Mouse (Mus musculus) hindbrain, embryonic 13.5 days (tissue): ENCODE measurements around the gene Ptprq. TPM values are rescaled to one million over a fixed set of nuclear protein-coding genes. Genes with fewer than 3 reads are reported as not detected.
A peak's percentile ranks its signal among the peaks of the same experiment; 100 is the strongest.

ENCODE experiments used
- ATAC-seq: fragments of 200-750 bp; cut with Nextera tagmentation; 2 replicates; pipeline ENCODE4 v1.8.0; 2017; ENCODE audit warnings: moderate TSS enrichment; ENCODE audit not compliant: low FRiP score
- H3K27ac ChIP-seq: fragments of 300-500 bp; sonication (generic); 2 replicates; pipeline ENCODE4 v1.5.1; 2015; ENCODE audit warnings: inconsistent platforms, mild to moderate bottlenecking, moderate library complexity
- H3K27me3 ChIP-seq: fragments of 300-500 bp; sonication (generic); 2 replicates; pipeline ENCODE4 v1.6.1; 2015; ENCODE audit warnings: mild to moderate bottlenecking, inconsistent platforms
- H3K36me3 ChIP-seq: fragments of 300-500 bp; sonication (generic); 2 replicates; pipeline ENCODE4 v1.6.1; 2015; ENCODE audit warnings: mild to moderate bottlenecking, inconsistent platforms
- H3K4me1 ChIP-seq: fragments of 300-500 bp; sonication (generic); replicated peaks from 2 replicates; pipeline ENCODE4 v1.6.1; 2015; ENCODE audit warnings: inconsistent platforms
- H3K4me2 ChIP-seq: fragments of 300-500 bp; sonication (generic); 2 replicates; pipeline ENCODE4 v1.6.1; 2015; ENCODE audit warnings: inconsistent platforms, mild to moderate bottlenecking, moderate library complexity
- H3K4me3 ChIP-seq: fragments of 300-500 bp; sonication (generic); 2 replicates; pipeline ENCODE4 v1.5.1; 2015; ENCODE audit warnings: mild to moderate bottlenecking, inconsistent platforms
- H3K9ac ChIP-seq: fragments of 300-500 bp; sonication (generic); 2 replicates; pipeline ENCODE4 v1.6.1; 2015; ENCODE audit warnings: mild to moderate bottlenecking, inconsistent platforms
- H3K9me3 ChIP-seq: fragments of 300-500 bp; sonication (generic); 2 replicates; pipeline ENCODE4 v1.6.1; 2016; ENCODE audit warnings: inconsistent platforms
- WGBS: fragments of 180-500 bp; shearing (Covaris S2); methylation state at CpG from one replicate; pipeline ENCODE4 v1.1.7; 2015; 5-methylcytosine and 5-hydroxymethylcytosine counted together
- polyA plus RNA-seq: library from polyadenylated mRNA; unstranded; fragments of >200 nt; fragmentation: Nextera tagmentation; extraction: Ambion mirVana; gene quantifications from 2 replicates; pipeline ENCODE4 v1.2.1, GENCODE M21; 2015

Gene Ptprq
- polyA plus RNA-seq, 1 experiment from 2014 or later: 0.08 TPM

DNA sequence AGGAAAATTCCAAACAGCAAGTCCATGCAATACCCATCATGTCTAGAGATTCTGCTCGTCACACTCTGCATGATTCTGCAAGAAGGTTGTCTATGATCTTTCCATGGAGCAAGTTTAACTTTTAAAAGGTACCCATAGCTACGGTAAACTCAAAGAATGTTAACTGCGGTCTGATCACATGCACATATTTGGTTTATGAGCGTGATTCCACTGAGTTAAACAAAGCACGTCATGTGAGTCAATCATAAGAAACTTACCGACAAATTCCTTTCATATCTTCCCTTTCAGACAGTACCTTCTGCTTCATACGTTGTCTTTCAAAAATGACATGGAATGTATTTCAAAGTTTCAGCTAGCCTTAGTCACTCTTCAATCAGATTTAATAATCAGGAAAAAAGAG is 217.7 kb downstream of the Ptprq start:
- no peaks in the 10 kb centered on the region for H3K27me3 ChIP-seq
- 93% methylated on average over 7 of the region's 7 CpGs for WGBS
- H3K4me2 ChIP-seq: no peak overlapping the region
- no peak for ATAC-seq
- H3K9ac ChIP-seq: no peak overlapping the region
- H3K4me1 ChIP-seq: no peaks in the 10 kb centered on the region
- no peaks in the 10 kb centered on the region for H3K9me3 ChIP-seq
- no peak overlapping the region for H3K4me3 ChIP-seq
- H3K36me3 ChIP-seq: no peaks in the 10 kb centered on the region
- H3K27ac ChIP-seq: no peak overlapping the region

DNA sequence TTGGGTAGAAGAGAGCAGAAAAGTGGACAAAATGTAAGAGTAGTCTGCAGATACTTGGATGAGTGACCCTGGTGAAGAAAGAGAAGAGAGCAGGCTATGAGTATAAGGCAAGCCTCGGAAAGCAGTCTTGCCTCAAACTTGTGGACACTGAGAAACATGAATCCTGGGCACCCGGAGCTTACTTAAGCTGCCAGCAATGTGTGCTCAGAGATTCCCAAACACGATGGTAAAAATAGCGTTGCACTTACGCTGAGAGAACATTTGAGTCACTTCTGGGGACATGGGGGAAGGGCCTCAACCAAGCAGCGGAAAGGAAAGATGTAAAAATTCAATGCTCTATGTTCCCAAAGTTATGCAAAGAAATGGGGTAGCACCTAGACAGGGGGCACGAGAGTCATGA is 220.2 kb downstream of the Ptprq start:
- H3K9me3 ChIP-seq: no peaks in the 10 kb centered on the region
- H3K36me3 ChIP-seq: no peaks in the 10 kb centered on the region
- no peaks in the 10 kb centered on the region for H3K27me3 ChIP-seq
- no peak overlapping the region for H3K27ac ChIP-seq
- H3K4me2 ChIP-seq: no peak overlapping the region
- H3K4me1 ChIP-seq: no peaks in the 10 kb centered on the region
- no peak overlapping the region for H3K4me3 ChIP-seq
- no peak for ATAC-seq
- no peak overlapping the region for H3K9ac ChIP-seq
- WGBS: 89% methylated on average over 7 of the region's 7 CpGs

DNA sequence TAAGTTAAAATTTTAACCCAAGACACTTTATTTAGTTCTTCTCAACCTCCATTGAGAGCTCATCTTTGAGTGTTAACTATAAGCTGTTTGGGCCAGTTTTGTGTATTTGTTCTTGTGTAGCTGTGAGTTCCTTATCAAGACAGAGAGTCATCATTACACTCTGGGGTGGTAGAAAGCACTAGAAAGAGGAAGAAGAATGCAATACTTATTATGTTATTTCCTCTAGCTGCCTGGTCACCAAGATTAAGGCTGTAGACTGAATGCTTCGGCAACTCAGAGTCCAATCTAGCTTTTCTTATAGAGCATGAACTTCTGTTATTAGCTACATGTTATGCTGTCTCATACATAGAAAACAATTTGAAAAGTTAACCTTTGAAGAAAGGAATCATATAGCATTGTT is 223.4 kb downstream of the Ptprq start:
- H3K4me2 ChIP-seq: no peak overlapping the region
- H3K27ac ChIP-seq: no peak overlapping the region
- no peak overlapping the region for H3K9ac ChIP-seq
- no peaks in the 10 kb centered on the region for H3K27me3 ChIP-seq
- no peaks in the 10 kb centered on the region for H3K9me3 ChIP-seq
- ATAC-seq: no peak
- H3K4me1 ChIP-seq: peaks cover 11% of the 10 kb centered on the region; the same call in 1 of the 2 replicates
- WGBS: 88% methylated on average over 1 of the region's 1 CpGs
- H3K4me3 ChIP-seq: no peak overlapping the region
- H3K36me3 ChIP-seq: no peaks in the 10 kb centered on the region

DNA sequence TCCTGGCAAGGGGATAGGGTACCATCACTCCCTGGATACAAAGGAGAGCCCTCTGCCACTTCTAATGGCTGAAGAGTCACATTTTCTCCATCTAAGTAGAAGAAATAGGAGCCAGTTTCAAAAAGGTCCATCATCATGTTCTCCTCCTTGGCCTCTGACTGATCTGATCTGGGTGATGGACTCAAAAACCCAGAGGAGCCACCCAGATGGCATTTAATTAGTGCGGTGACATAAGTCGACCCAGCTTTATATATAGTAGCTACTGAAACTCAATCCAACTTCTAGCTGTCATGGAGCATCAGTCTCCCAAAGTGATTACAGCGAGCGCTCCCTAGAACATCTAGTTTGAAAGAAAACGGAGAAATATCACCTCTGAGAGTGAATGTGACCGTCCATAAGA is 225.3 kb downstream of the Ptprq start, which contains the start of gene Myf6:
Myf6 (minus strand) TSS at position 170 of the 400 bp plus-strand sequence.
- H3K9ac ChIP-seq: 0 out of 2 replicates have a peak within 1 kb of the TSS, but pooled peaks have one; percentile 8
- peaks cover 11% of the 10 kb centered on the region; the same call in 1 of the 2 replicates for H3K4me1 ChIP-seq
- H3K27ac ChIP-seq: no peak within 1 kb of the TSS
- no peaks in the 10 kb centered on the region for H3K9me3 ChIP-seq
- no peaks in the 10 kb centered on the region for H3K36me3 ChIP-seq
- no peaks in the 10 kb centered on the region for H3K27me3 ChIP-seq
- ATAC-seq: no peak
- 92% methylated on average over 6 of the region's 6 CpGs for WGBS
- H3K4me3 ChIP-seq: peak within 1 kb of the TSS; percentile 24; the same call in 1 of the 2 replicates
- peak within 1 kb of the TSS; percentile 46 for H3K4me2 ChIP-seq

DNA sequence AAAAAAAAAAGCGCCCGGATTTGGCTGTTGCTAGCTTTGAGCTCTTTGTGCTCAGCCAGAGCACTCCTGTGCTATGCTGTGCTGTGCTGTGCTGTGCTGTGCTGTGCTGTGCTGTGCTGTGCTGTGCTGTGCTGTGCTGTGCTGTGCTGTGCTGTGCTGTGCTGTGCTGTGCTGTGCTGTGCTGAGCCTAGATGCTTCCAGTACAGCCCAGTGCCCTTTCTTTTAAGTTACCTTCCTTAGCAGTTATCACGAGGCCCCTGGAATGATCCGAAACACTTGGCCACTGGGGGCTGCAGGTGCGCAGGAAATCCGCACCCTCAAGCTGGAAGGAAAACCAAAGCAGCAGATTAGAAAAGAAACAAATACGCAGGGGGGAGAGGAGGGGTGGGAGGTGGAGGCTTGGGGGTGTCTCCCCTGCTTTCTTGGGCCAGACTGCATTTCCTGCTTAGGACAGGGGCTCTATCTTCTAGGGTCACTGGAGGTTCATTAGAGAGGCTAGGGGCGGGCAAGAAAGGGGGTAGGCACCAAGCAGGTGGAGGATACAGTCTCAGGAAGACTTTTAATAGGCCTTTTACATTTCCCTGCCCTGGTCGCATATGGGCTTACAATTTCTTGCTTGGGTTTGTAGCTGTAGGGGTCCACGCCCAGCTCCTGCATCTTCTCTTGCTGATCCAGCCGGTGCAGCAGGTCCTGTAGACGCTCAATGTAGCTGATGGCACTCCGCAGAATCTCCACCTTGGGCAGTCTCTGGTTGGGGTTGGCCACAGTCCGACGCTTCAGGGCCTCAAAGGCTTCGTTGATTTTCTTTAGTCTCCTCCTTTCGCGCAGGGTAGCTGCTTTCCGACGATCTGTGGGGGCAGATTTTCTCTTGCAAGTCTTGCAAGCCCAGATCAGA is 226.0 kb downstream of the Ptprq start:
- peak; percentile 84 for ATAC-seq
- WGBS: 51% methylated on average over 20 of the region's 20 CpGs
- no peak overlapping the region for H3K27ac ChIP-seq
- H3K36me3 ChIP-seq: no peaks in the 10 kb centered on the region
- H3K4me2 ChIP-seq: peak overlapping the region; percentile 46
- no peaks in the 10 kb centered on the region for H3K27me3 ChIP-seq
- 0 out of 2 replicates have a peak overlapping the region, but pooled peaks have one; percentile 8 for H3K9ac ChIP-seq
- H3K4me1 ChIP-seq: peaks cover 12% of the 10 kb centered on the region; the same call in 1 of the 2 replicates
- H3K4me3 ChIP-seq: peak overlapping the region; percentile 24
- no peaks in the 10 kb centered on the region for H3K9me3 ChIP-seq

DNA sequence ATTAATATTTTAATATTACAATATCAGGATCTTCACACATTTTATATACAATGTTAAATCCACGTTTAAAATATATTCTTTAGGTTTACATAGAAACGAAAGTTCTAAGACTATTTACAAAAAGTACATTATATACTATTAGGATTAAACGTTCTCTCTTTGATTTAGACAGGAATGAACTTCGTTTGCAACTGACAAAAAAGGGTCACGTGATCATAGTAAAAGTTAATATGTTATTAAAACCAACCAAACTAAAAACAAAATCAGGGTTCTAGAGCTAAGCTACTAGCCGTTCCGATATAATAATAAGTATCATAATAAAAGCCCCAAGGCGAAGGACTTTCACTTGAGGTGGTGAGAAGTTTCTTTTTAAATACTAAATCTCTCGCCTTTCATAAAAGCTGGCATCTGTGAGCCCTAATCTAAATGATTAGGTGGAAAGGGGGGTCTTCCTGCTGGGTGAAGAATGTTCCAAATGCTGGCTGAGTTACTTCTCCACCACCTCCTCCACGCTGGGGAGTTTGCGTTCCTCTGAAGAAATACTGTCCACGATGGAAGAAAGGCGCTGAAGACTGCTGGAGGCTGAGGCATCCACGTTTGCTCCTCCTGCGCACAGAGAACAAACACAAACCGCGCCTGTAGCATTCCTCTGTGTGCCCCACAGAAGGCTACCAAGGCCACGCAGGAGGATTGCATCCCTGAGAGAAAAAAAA is 226.8 kb downstream of the Ptprq start:
- ATAC-seq: peak; percentile 59
- H3K9ac ChIP-seq: 0 out of 2 replicates have a peak overlapping the region, but pooled peaks have one; percentile 43
- no peak overlapping the region for H3K27ac ChIP-seq
- peaks cover 15% of the 10 kb centered on the region; the same call in 1 of the 2 replicates for H3K4me1 ChIP-seq
- H3K27me3 ChIP-seq: no peaks in the 10 kb centered on the region
- H3K4me2 ChIP-seq: peak overlapping the region; percentile 46
- 46% methylated on average over 18 of the region's 18 CpGs for WGBS
- peak overlapping the region; percentile 24 for H3K4me3 ChIP-seq
- no peaks in the 10 kb centered on the region for H3K36me3 ChIP-seq
- H3K9me3 ChIP-seq: no peaks in the 10 kb centered on the region

DNA sequence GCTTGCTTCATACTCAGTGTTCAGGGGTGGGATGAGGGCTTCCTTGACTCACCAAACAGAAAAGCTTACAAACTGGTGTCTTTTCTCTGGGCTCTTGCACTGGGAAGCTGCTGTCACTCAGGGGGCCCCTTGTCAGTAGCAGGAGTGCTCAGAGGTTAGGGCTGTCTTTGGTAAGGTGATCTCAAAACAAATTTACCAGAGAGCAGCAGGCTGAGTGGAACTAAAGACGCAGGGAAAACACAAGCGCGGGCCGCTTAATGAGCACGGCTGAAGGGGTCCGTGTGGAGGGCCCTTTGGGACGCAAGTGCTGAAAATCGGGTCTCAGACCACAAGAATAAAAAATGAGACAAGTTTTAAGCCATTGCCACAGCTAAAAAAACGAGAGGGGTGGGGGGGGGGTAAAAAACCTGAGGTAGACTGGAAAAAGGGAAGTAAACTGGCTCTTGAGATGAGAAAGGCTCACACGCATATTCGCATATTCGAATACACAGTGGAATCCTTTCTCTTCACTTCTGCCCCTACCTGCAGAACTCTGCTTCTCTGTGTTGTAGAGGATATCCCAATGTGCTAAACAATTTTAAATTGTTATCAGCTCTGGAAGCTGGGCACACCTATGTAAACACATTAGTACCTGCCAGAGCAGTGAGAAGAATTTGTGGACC is 231.1 kb downstream of the Ptprq start:
- no peak for ATAC-seq
- Histone ChIP-seq H3K27ac (no peak overlapping the region), H3K9ac (no peak overlapping the region), H3K4me2 (no peak overlapping the region), H3K36me3 (no peaks in the 10 kb centered on the region), H3K4me3 (no peak overlapping the region), H3K4me1 (peaks cover 11% of the 10 kb centered on the region; the same call in 1 of the 2 replicates), H3K27me3 (no peaks in the 10 kb centered on the region), H3K9me3 (no peaks in the 10 kb centered on the region)
- WGBS: 23% methylated on average over 12 of the region's 12 CpGs

DNA sequence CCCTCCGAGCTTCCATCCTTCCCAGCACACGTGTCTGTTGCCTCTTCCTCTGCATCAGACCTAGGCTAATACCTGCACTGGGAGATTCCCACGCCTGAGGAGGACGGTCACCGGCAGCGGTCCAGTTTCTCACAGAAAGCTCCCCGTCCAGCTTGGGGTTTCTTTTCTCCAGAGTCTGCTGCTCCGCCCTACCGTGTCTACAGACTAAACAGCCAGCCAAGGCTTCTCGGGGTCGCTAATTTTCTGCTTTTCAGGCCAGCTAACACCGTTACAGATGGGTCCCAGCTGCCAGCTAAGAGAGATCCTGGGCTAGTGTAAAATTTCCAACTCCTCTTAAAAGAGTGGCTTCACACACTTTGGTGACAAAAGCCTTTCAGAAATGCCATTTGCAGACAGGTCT is 233.1 kb downstream of the Ptprq start:
- no peaks in the 10 kb centered on the region for H3K9me3 ChIP-seq
- no peak overlapping the region for H3K4me2 ChIP-seq
- no peak overlapping the region for H3K4me3 ChIP-seq
- no peak overlapping the region for H3K9ac ChIP-seq
- H3K27me3 ChIP-seq: no peaks in the 10 kb centered on the region
- ATAC-seq: no peak
- 67% methylated on average over 12 of the region's 12 CpGs for WGBS
- H3K36me3 ChIP-seq: no peaks in the 10 kb centered on the region
- no peak overlapping the region for H3K27ac ChIP-seq
- H3K4me1 ChIP-seq: 0 out of 2 replicates have a peak, but pooled peaks cover 4% of the 10 kb centered on the region

DNA sequence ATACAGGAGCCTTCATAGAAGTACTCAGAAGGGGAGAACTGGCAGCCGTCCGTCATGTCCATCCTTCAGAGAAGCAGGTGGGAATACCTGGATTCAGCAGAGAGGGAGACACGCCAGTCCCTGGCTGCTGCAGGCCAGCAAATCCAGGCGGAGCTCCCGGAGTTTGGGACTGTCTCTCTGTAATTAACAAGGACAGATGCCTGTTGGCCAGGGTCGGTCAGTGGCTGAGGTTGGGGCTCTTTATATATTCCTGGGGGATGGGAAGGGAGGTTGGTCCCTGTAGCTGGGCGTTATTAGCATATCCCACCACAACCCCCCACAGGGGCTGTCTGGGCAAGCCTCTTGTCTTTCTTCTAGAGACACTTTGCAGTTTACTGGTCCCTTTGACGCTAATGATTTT is 234.0 kb downstream of the Ptprq start, which contains the start of gene Myf5:
Myf5 (minus strand) TSS at position 265 of the 400 bp plus-strand sequence.
- Histone ChIP-seq H3K27ac (no peak within 1 kb of the TSS), H3K4me2 (no peak within 1 kb of the TSS), H3K4me1 (0 out of 2 replicates have a peak, but pooled peaks cover 4% of the 10 kb centered on the region), H3K9ac (no peak within 1 kb of the TSS), H3K27me3 (no peaks in the 10 kb centered on the region), H3K9me3 (no peaks in the 10 kb centered on the region), H3K36me3 (no peaks in the 10 kb centered on the region), H3K4me3 (no peak within 1 kb of the TSS)
- ATAC-seq: no peak
- 75% methylated on average over 8 of the region's 8 CpGs for WGBS

DNA sequence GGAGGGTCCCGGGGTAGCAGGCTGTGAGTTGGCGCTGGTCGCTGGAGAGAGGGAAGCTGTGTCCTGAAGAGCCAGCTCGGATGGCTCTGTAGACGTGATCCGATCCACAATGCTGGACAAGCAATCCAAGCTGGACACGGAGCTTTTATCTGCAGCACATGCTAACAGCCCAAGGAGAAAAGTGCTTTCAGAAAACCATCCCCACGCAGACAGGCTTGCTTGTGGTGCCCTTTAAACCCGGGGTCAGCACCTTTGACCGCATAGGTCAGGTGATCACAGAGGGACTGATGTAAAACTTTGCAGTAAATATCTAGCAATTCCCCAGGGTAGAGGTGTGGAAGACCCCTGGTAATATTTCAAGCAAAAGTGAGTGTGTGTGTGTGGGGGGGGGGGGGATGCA is 235.8 kb downstream of the Ptprq start:
- Histone ChIP-seq H3K4me2 (no peak overlapping the region), H3K9ac (no peak overlapping the region), H3K4me3 (no peak overlapping the region), H3K36me3 (no peaks in the 10 kb centered on the region), H3K27me3 (no peaks in the 10 kb centered on the region), H3K4me1 (0 out of 2 replicates have a peak, but pooled peaks cover 4% of the 10 kb centered on the region), H3K9me3 (no peaks in the 10 kb centered on the region), H3K27ac (no peak overlapping the region)
- ATAC-seq: no peak
- 73% methylated on average over 10 of the region's 10 CpGs for WGBS

DNA sequence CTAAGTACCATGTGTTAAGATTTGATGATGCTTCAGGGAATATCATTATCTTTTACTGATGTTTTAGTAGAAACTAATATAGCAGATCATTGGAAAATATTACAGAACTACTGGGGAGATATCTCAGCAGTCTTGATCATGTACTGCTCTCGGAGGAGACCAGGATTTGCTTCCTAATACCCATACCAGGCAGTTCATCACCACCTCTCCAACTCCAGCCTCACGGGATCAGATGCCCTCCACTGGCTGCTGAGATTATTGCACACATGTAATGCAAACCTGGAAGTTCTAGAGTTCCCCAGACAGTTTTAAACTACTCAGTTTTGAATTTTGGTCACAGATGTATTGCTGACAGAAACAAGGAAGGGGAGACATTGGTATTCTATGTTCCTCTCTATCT is 246.4 kb downstream of the Ptprq start:
- H3K9me3 ChIP-seq: no peaks in the 10 kb centered on the region
- H3K9ac ChIP-seq: no peak overlapping the region
- H3K27ac ChIP-seq: no peak overlapping the region
- no peak overlapping the region for H3K4me2 ChIP-seq
- 51% methylated on average over 2 of the region's 2 CpGs for WGBS
- no peaks in the 10 kb centered on the region for H3K4me1 ChIP-seq
- no peaks in the 10 kb centered on the region for H3K36me3 ChIP-seq
- ATAC-seq: no peak
- H3K27me3 ChIP-seq: no peaks in the 10 kb centered on the region
- no peak overlapping the region for H3K4me3 ChIP-seq

DNA sequence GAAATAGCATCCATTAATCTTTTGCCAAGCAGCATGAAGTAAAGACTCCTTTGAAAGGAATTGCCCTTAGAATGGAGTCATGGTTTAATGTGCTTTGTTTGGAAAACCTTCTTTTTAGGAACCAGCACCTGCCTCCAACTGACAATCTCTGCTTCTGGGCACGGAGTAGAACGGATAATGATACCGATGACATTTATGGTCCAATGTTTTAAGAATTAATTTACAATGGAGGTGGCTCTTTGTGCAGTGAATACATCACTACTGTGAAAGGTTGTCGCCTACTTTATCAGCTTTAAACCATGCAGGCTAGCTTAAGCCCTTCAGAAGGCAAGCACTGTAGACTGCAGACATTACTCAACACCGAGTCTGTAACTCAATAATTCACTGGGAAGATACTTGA is 248.1 kb downstream of the Ptprq start:
- Histone ChIP-seq H3K27ac (no peak overlapping the region), H3K4me3 (no peak overlapping the region), H3K27me3 (no peaks in the 10 kb centered on the region), H3K4me2 (no peak overlapping the region), H3K4me1 (no peaks in the 10 kb centered on the region), H3K9me3 (no peaks in the 10 kb centered on the region), H3K9ac (no peak overlapping the region), H3K36me3 (no peaks in the 10 kb centered on the region)
- 56% methylated on average over 5 of the region's 5 CpGs for WGBS
- no peak for ATAC-seq
